Mouse (Mus musculus) monocyte, adult 5-6 weeks (primary cell): ENCODE measurements around the gene Smad3. TPM values are rescaled to one million over a fixed set of nuclear protein-coding genes. Genes with fewer than 3 reads are reported as not detected.

Source experiments
- ATAC-seq: fragments of 153-309, 156-312 bp; replicated peaks from 2 replicates; pipeline ENCODE4 v1.8.0; 2017; ENCODE audit warnings: mild to moderate bottlenecking; ENCODE audit not compliant: low TSS enrichment, insufficient number of reproducible peaks, severe bottlenecking, poor library complexity, low FRiP score
- total RNA-seq: library from RNA; stranded (forward); fragments of 200-1000, 200-491, 200-594 nt; gene quantifications from 3 replicates; pipeline ENCODE4 v1.2.3, GENCODE M21; 2017

The Smad3 gene
- total RNA-seq, 1 experiment from 2014 or later = 52.0 TPM

- ATAC-seq = no peak
These were observed 98.8 kb downstream of the Smad3 start for GRCm38 (mm10) chr9:63658970-63659371.

- ATAC-seq = no peak
These were observed 99.4 kb downstream of the Smad3 start for GRCm38 (mm10) chr9:63658436-63658835.

GRCm38 (mm10) chr9:63657167-63657566 lies 100.6 kb downstream of the Smad3 start:
- no peak for ATAC-seq

DNA sequence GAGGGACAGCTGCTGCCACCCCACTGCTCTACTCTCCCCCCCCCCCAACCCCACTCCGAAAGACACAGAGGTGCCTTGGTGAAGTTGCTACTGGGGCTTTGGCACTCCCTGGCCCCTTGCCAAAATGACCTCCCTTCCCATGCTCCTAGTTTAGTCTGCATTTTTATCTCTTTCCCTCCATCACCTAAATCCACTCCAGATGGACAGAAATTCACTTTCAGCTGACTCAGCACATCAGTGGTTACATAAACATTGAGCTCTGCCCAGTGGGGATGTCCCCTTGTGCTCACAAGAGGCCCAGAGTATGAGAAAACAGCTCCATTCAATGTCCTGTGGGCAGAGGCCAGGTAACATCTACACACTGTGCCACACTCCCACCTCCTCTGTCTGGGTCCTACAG lies 102.7 kb downstream of the Smad3 start:
- ATAC-seq = no peak

- ATAC-seq = no peak
These were observed 103.2 kb downstream of the Smad3 start for GRCm38 (mm10) chr9:63654575-63654974.

- ATAC-seq = no peak
These were observed 104.1 kb downstream of the Smad3 start for GRCm38 (mm10) chr9:63653666-63654065.

GRCm38 (mm10) chr9:63651594-63651993 lies 106.2 kb downstream of the Smad3 start:
- no peak for ATAC-seq

GRCm38 (mm10) chr9:63650905-63651304 lies 106.9 kb downstream of the Smad3 start:
- ATAC-seq = no peak

- no peak for ATAC-seq
These were observed 107.8 kb downstream of the Smad3 start for GRCm38 (mm10) chr9:63649841-63650545.

GRCm38 (mm10) chr9:63648520-63648918 lies 109.3 kb downstream of the Smad3 start:
- no peak for ATAC-seq

- ATAC-seq = no peak
These were observed 109.9 kb downstream of the Smad3 start for GRCm38 (mm10) chr9:63647581-63648519.

DNA sequence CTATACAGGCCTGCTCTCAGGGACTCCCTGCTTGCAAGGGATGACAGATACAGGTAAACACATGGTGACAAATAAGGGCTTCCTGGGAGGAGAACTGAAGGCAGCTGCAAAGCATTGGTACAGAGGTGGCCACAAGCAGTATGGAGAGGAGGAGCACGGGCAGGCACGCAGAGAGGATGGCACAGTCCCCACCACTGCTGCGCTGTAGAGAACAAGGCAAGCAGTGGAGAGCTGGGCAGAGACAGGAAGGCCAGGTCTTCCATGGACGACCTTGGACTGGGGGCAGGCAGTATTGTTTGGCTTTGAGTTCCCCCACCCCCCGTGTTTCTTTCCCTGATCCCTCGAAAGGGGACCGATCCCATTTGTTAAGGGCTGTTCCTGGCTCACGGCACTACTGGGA lies 112.7 kb downstream of the Smad3 start:
- ATAC-seq = no peak

GRCm38 (mm10) chr9:63644011-63644410 lies 113.8 kb downstream of the Smad3 start:
- no peak for ATAC-seq

DNA sequence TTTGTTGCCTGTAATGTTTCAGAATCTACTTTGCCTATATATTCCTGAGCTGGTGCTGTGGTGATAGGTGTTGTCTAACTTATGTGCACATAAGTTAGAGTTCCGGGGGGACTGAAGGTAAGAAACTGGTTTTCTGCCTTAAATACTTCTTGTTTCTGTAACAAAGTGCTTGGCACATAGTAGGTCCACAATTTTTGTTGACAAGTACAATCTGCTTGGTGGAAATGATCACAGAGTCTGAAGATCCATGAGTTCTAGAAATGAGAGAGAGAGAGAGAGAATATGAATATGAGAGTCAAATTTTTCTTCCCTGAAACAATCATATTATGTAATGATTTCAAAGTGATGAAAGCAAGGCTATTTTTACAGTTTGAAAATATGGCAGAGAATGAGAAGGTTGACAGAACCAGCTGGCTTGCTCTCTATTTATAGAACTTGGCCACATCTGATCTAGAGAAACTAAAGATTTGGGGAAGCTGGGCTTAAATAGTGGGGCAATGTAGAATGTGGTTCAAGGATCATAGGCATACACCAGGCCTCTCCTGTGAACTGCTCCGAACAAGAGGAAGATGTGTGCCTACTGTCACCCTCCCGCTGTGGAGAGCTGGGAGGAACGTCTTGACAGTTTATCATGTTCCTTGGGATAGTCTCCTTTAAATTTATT lies 115.7 kb downstream of the Smad3 start:
- ATAC-seq = peak; percentile 88

DNA sequence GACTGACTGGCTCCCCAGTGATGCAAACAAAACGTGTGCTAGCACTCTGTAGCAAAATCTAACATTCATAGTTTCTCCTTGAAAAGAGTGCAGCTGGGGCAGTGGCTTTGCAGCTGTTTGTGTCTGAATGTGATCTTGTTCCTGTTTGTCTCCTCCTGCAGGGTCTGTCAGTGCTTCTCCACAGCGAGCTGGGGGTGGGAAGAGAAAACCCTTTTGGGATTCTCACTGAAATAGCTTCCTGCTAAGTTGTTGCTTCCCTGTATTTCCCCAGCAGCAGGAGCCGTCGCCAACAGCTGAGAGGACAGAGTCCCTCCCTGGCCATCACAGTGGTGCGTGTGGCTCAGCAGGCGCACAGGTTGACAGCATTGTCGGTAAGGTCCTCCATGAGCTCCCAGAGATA lies 121.7 kb downstream of the Smad3 start:
- ATAC-seq = no peak

DNA sequence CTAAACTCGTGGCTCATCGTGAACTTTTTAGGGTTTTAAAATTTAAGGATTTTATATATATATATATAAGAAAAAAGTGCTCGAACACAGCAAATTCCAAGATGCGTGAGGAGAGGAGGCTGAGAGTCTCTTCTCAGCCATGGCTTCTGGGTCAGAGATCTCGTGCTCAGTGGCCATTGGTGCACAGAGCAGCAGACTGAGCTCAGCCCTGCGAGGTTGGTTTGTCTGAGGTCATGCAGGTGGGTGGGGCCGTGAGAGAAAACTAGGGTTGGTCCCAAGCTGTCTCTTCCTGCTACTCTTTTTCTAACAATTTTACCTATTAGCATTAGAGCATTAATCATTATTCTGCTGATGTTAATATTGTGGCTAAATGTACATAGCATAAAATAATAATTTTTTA lies 124.5 kb downstream of the Smad3 start:
- ATAC-seq = no peak

- ATAC-seq = no peak
These were observed 124.9 kb downstream of the Smad3 start for GRCm38 (mm10) chr9:63632924-63633323.

DNA sequence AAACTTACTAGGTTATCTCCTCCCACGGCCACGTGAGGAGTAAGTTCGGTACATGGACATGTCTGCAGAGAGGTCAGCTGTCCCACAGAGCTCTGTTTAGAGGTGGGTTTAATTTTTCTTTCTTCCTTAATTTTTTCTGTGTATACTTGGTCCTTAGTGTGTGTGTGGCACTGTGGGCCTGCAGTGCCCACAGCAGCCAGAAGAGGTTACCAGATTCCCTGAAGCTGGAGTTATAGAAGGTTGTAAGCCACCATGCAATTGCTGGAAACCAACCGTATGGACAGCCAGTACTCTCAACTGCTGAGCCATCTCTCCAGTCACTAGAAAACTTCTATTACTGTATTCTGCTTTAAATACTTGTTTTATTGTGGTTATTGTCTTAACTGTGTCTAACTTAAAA lies 125.7 kb downstream of the Smad3 start:
- no peak for ATAC-seq

- ATAC-seq = no peak
These were observed 132.6 kb downstream of the Smad3 start for GRCm38 (mm10) chr9:63625090-63625756.
